16 mouse cellular contexts compared by ENCODE assay signal in the genomic region with DNA sequence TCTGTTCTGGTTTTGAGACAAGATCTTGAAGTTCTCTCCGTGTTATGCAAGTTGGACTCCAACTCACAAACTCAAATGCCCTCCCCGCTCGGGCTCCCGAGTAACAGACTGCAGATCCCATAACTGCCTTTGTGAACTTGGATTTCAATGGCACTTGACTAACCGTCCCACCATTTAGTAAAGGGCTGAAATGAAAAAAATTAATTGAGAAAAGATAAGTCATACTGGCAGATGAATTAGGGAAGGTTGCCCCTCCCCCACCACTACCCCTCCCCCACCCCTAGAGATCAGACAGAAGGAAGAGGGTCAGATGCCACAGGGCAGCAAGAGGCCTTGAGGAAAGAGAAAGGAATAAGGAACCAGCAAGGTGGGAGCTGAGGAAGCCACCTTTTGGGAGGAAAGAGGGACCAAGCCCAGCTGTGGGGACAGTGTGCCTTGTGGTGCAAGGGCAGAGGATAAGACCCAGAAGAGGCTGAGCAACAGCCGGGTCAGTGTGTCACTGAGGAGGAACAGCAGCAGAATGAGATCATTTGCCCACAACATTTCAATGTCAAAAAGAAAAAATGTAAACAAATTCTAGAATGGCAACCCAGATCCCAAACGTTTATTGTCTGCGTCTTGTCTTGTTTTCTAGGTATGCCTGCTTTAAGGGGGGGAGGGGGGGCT. TPM values are rescaled to one million over a fixed set of nuclear protein-coding genes. Genes with fewer than 3 reads are reported as not detected.
"Had no signal": no experiment of that assay in that cellular context is flagged by ENCODE, and none has a peak within 500 bp of the region (broad histone marks: within the 10 kb centered on the region; RNA-seq: fewer than 3 reads in every experiment).

No protein-coding gene starts in this region.

- H3K4me1 ChIP-seq: limb, embryonic 13.5 days; neural tube, embryonic 12.5 days had no signal

- H3K9me3 ChIP-seq: limb, embryonic 13.5 days; midbrain, embryonic 12.5 days; neural tube, embryonic 12.5 days had no signal

- ATAC-seq: intestine, postnatal 0 days had no signal

- H3K9ac ChIP-seq: limb, embryonic 13.5 days; liver, embryonic 14.5 days; midbrain, embryonic 12.5 days; neural tube, embryonic 12.5 days had no signal

- H3K27ac ChIP-seq: kidney, postnatal 0 days; limb, embryonic 13.5 days; liver, embryonic 14.5 days; midbrain, embryonic 12.5 days; neural tube, embryonic 12.5 days; stomach, postnatal 0 days had no signal

- H3K4me3 ChIP-seq: limb, embryonic 13.5 days; midbrain, embryonic 12.5 days; neural tube, embryonic 12.5 days had no signal

- H3K27me3 ChIP-seq: neural tube, embryonic 12.5 days had no signal

- H3K4me2 ChIP-seq: limb, embryonic 13.5 days; midbrain, embryonic 12.5 days; neural tube, embryonic 12.5 days had no signal

- DNase-seq: kidney, adult 8-10 months; kidney, postnatal 36 days; layer of hippocampus, adult 9-11 months; thymus, postnatal 4 days had no signal

- H3K36me3 ChIP-seq: limb, embryonic 13.5 days; midbrain, embryonic 12.5 days; neural tube, embryonic 12.5 days had no signal

RNA-seq across cellular contexts. Expression of gene Ropn1, which starts 55.0 kb away (rescaled TPM):
- total RNA-seq: layer of hippocampus, adult 18-20 months; left cerebral cortex, postnatal 4 days; liver, adult 2 months; megakaryocyte progenitor cell, adult 5-6 weeks; neutrophil, adult 5-6 weeks had no signal
- polyA plus RNA-seq: intestine, postnatal 0 days; kidney, postnatal 0 days; limb, embryonic 13.5 days; liver, adult 2 months; liver, embryonic 14.5 days; midbrain, embryonic 12.5 days; neural tube, embryonic 12.5 days; stomach, postnatal 0 days had no signal
